Mouse (Mus musculus): ENCODE measurements at regions not wholly inside any gene's neighbourhood (a gene's known extent, or its start where the extent isn't known, plus 50 kb on each side); places are given as distances from the start of the nearest gene placed in this dataset.

DNA sequence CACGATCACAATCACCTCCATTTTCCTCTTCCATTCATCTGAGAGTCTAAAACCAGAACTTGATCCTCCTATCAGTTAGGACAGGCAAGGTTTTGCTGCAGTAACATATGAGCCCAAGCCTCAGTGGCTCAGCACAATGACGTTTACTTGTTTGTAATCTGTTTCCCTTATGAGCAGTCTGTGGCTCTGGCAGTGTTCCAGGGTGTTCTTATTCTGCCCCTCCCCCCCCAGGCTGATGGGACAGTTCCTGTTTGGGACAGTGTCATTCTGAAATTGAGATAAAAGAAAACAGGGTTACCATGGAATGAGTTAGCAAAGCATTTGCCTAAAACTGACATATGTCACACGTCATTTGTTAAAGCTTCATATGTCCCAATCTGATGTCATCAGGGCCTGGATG, 75.5 kb downstream of the Vcpkmt start:
- TF ChIP-seq CTCF (IDR thresholded peaks at IDR 0.05; ENCODE audit: low read depth, low read length) (no peak), POLR2A (IDR thresholded peaks at IDR 0.05; ENCODE audit: borderline replicate concordance, low read depth, low read length) (no peak)

Measured in bone marrow macrophage, adult 2 months (primary cell).